Mouse (Mus musculus): ENCODE measurements around the gene Heatr1. TPM values are rescaled to one million over a fixed set of nuclear protein-coding genes. Genes with fewer than 3 reads are reported as not detected.
A peak's percentile ranks its signal among the peaks of the same experiment; 100 is the strongest.

Heatr1 gene
- 40.7 and 44.4 TPM in 2 replicates for polyA plus RNA-seq (2016; fragmentation: Nextera tagmentation; extraction: Ambion mirVana)

GRCm38 (mm10) chr13:12394609-12395505, at the start of gene Heatr1:
TSS of gene Heatr1 (plus strand) at chr13:12395027.
- H3K27ac ChIP-seq (replicated peaks) = peak within 1 kb of the TSS; percentile 62
- under 1% methylated on average over 43 of the region's 43 CpGs for WGBS
- DNase-seq (ENCODE audit: low spot score) = peak; percentile 95
- H3K4me1 ChIP-seq = peaks cover 9% of the 10 kb centered on the region
- H3K36me3 ChIP-seq (replicated peaks) = peaks cover 26% of the 10 kb centered on the region
- H3K9me3 ChIP-seq = no peaks in the 10 kb centered on the region
- H3K27me3 ChIP-seq (replicated peaks; ENCODE audit: low read depth, poor library complexity, severe bottlenecking) = peaks cover 10% of the 10 kb centered on the region
- peak within 1 kb of the TSS; percentile 91 for H3K4me3 ChIP-seq

GRCm38 (mm10) chr13:12346837-12347236, 48.0 kb upstream of the Heatr1 start:
- WGBS = 84% methylated on average over 3 of the region's 3 CpGs
- no peaks in the 10 kb centered on the region for H3K27me3 ChIP-seq (replicated peaks; ENCODE audit: low read depth, poor library complexity, severe bottlenecking)

GRCm38 (mm10) chr13:12349197-12349824, 45.5 kb upstream of the Heatr1 start:
- no peaks in the 10 kb centered on the region for H3K27me3 ChIP-seq (replicated peaks; ENCODE audit: low read depth, poor library complexity, severe bottlenecking)
- H3K36me3 ChIP-seq (replicated peaks) = no peaks in the 10 kb centered on the region
- no peak overlapping the region for H3K4me3 ChIP-seq
- no peak for DNase-seq (ENCODE audit: low spot score)
- 79% methylated on average over 13 of the region's 13 CpGs for WGBS
- H3K9me3 ChIP-seq = no peaks in the 10 kb centered on the region
- H3K27ac ChIP-seq (replicated peaks) = no peak overlapping the region
- no peaks in the 10 kb centered on the region for H3K4me1 ChIP-seq

More at GRCm38 (mm10) chr13:12346837-12347236, 48.0 kb upstream of the Heatr1 start:
- DNase-seq (ENCODE audit: low spot score) = no peak
- H3K4me1 ChIP-seq = no peaks in the 10 kb centered on the region
- H3K36me3 ChIP-seq (replicated peaks) = no peaks in the 10 kb centered on the region
- no peak overlapping the region for H3K27ac ChIP-seq (replicated peaks)
- H3K9me3 ChIP-seq = no peaks in the 10 kb centered on the region
- no peak overlapping the region for H3K4me3 ChIP-seq

GRCm38 (mm10) chr13:12356184-12356583, 38.6 kb upstream of the Heatr1 start:
- H3K9me3 ChIP-seq = no peaks in the 10 kb centered on the region
- DNase-seq (ENCODE audit: low spot score) = no peak
- WGBS = 69% methylated on average over 4 of the region's 4 CpGs
- H3K4me3 ChIP-seq = no peak overlapping the region
- no peaks in the 10 kb centered on the region for H3K4me1 ChIP-seq
- H3K27me3 ChIP-seq (replicated peaks; ENCODE audit: low read depth, poor library complexity, severe bottlenecking) = no peaks in the 10 kb centered on the region
- no peaks in the 10 kb centered on the region for H3K36me3 ChIP-seq (replicated peaks)
- no peak overlapping the region for H3K27ac ChIP-seq (replicated peaks)

- Histone ChIP-seq H3K9me3 (no peaks in the 10 kb centered on the region), H3K27me3 (replicated peaks; ENCODE audit: low read depth, poor library complexity, severe bottlenecking) (no peaks in the 10 kb centered on the region), H3K36me3 (replicated peaks) (no peaks in the 10 kb centered on the region), H3K4me1 (no peaks in the 10 kb centered on the region), H3K4me3 (no peak overlapping the region), H3K27ac (replicated peaks) (no peak overlapping the region)
- DNase-seq (ENCODE audit: low spot score) = no peak
- 83% methylated on average over 5 of the region's 5 CpGs for WGBS
Observed at GRCm38 (mm10) chr13:12357554-12357953, 37.3 kb upstream of the Heatr1 start.

GRCm38 (mm10) chr13:12361486-12361885, 33.3 kb upstream of the Heatr1 start:
- no peaks in the 10 kb centered on the region for H3K4me1 ChIP-seq
- no peaks in the 10 kb centered on the region for H3K9me3 ChIP-seq
- no peak overlapping the region for H3K4me3 ChIP-seq
- whole genome bisulfite sequencing = 88% methylated on average over 4 of the region's 4 CpGs
- no peaks in the 10 kb centered on the region for H3K36me3 ChIP-seq (replicated peaks)
- DNase-seq (ENCODE audit: low spot score) = no peak
- H3K27me3 ChIP-seq (replicated peaks; ENCODE audit: low read depth, poor library complexity, severe bottlenecking) = no peaks in the 10 kb centered on the region
- no peak overlapping the region for H3K27ac ChIP-seq (replicated peaks)

GRCm38 (mm10) chr13:12369041-12369621, 25.7 kb upstream of the Heatr1 start:
- no peak overlapping the region for H3K4me3 ChIP-seq
- H3K36me3 ChIP-seq (replicated peaks) = no peaks in the 10 kb centered on the region
- WGBS = 68% methylated on average over 8 of the region's 8 CpGs
- DNase-seq (ENCODE audit: low spot score) = no peak
- H3K27me3 ChIP-seq (replicated peaks; ENCODE audit: low read depth, poor library complexity, severe bottlenecking) = no peaks in the 10 kb centered on the region
- no peaks in the 10 kb centered on the region for H3K9me3 ChIP-seq
- no peaks in the 10 kb centered on the region for H3K4me1 ChIP-seq
- H3K27ac ChIP-seq (replicated peaks) = no peak overlapping the region

GRCm38 (mm10) chr13:12369930-12370329, 24.9 kb upstream of the Heatr1 start:
- no peak overlapping the region for H3K4me3 ChIP-seq
- WGBS = 89% methylated on average over 11 of the region's 11 CpGs
- H3K9me3 ChIP-seq = no peaks in the 10 kb centered on the region
- no peak for DNase-seq (ENCODE audit: low spot score)
- no peaks in the 10 kb centered on the region for H3K27me3 ChIP-seq (replicated peaks; ENCODE audit: low read depth, poor library complexity, severe bottlenecking)
- H3K27ac ChIP-seq (replicated peaks) = no peak overlapping the region
- H3K4me1 ChIP-seq = no peaks in the 10 kb centered on the region
- no peaks in the 10 kb centered on the region for H3K36me3 ChIP-seq (replicated peaks)

- Histone ChIP-seq H3K36me3 (replicated peaks) (no peaks in the 10 kb centered on the region), H3K9me3 (no peaks in the 10 kb centered on the region), H3K27me3 (replicated peaks; ENCODE audit: low read depth, poor library complexity, severe bottlenecking) (no peaks in the 10 kb centered on the region), H3K4me3 (no peak overlapping the region), H3K4me1 (no peaks in the 10 kb centered on the region), H3K27ac (replicated peaks) (no peak overlapping the region)
- no peak for DNase-seq (ENCODE audit: low spot score)
- WGBS = 85% methylated on average over 3 of the region's 3 CpGs
Observed at GRCm38 (mm10) chr13:12372755-12373154, 22.1 kb upstream of the Heatr1 start.

- H3K9me3 ChIP-seq = no peaks in the 10 kb centered on the region
- DNase-seq (ENCODE audit: low spot score) = no peak
- no peak overlapping the region for H3K27ac ChIP-seq (replicated peaks)
- no peaks in the 10 kb centered on the region for H3K27me3 ChIP-seq (replicated peaks; ENCODE audit: low read depth, poor library complexity, severe bottlenecking)
- no peaks in the 10 kb centered on the region for H3K36me3 ChIP-seq (replicated peaks)
- no peaks in the 10 kb centered on the region for H3K4me1 ChIP-seq
- WGBS = 70% methylated on average over 1 of the region's 1 CpGs
- H3K4me3 ChIP-seq = no peak overlapping the region
Observed at GRCm38 (mm10) chr13:12376778-12377177, 18.0 kb upstream of the Heatr1 start.

- Histone ChIP-seq H3K9me3 (no peaks in the 10 kb centered on the region), H3K4me3 (no peak overlapping the region), H3K36me3 (replicated peaks) (no peaks in the 10 kb centered on the region), H3K27me3 (replicated peaks; ENCODE audit: low read depth, poor library complexity, severe bottlenecking) (no peaks in the 10 kb centered on the region), H3K27ac (replicated peaks) (no peak overlapping the region), H3K4me1 (no peaks in the 10 kb centered on the region)
- no peak for DNase-seq (ENCODE audit: low spot score)
Observed at GRCm38 (mm10) chr13:12384796-12385195, 10.0 kb upstream of the Heatr1 start.

- Histone ChIP-seq H3K27me3 (replicated peaks; ENCODE audit: low read depth, poor library complexity, severe bottlenecking) (no peaks in the 10 kb centered on the region), H3K9me3 (no peaks in the 10 kb centered on the region), H3K4me3 (no peak overlapping the region), H3K36me3 (replicated peaks) (no peaks in the 10 kb centered on the region), H3K4me1 (no peaks in the 10 kb centered on the region), H3K27ac (replicated peaks) (no peak overlapping the region)
- DNase-seq (ENCODE audit: low spot score) = no peak
Observed at GRCm38 (mm10) chr13:12386286-12386685, 8.5 kb upstream of the Heatr1 start.

All from embryonic facial prominence, embryonic 10.5 days (tissue).